Mouse (Mus musculus): Measurements from ENCODE around the gene Dgki.

DNA sequence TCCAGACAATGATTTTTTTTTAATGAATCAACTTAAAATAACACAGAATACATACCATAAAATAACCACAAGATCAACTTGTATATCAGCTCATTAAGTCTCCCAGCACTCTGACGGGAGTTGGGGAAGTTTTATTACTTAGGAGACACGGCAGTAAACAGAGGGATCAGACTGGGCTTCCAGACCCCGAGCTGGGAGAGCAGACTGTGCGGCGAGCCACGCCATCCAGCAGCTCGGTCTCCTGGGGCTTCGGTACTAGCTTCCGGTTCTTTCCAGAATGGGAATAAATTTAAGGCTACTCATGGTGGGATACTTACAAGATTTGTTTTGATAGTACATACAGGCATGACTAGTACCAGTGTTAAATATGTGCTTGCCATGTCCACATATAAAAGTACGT is 32.9 kb upstream of the Dgki start:
- TF ChIP-seq CTCF (IDR thresholded peaks at IDR 0.05; ENCODE audit: extremely low read depth, insufficient read length, insufficient replicate concordance, low read depth, low read length) = no peak
- no peak for TF ChIP-seq POLR2A (IDR thresholded peaks at IDR 0.05; ENCODE audit: low read depth, low read length)
